Mouse (Mus musculus): ENCODE measurements at regions not wholly inside any gene's neighbourhood (a gene's known extent, or its start where the extent isn't known, plus 50 kb on each side); places are given as distances from the start of the nearest gene placed in this dataset.

DNA sequence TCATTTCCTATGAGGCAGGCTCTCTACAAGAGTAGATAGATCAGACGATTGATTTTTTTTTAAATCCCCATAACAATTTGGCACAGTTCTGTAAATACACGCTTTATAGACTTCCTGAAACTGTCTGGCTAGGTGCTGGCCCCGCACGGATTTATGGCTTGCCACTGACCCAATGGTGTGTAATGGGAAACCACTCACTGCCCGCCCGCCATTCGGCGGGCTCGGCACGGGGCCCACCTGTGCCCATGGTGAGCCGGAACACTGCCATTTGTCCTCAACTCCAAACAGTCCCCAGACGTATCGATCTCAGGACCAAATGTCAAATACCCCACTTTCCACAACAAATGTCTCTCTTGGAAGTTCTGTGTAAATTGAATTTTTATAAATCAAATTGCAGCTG lies 475.8 kb upstream of the Fam19a5 start:
- no peak for DNase-seq (ENCODE audit: extremely low spot score in 1 of 2, low spot score in 1 of 2)

DNA sequence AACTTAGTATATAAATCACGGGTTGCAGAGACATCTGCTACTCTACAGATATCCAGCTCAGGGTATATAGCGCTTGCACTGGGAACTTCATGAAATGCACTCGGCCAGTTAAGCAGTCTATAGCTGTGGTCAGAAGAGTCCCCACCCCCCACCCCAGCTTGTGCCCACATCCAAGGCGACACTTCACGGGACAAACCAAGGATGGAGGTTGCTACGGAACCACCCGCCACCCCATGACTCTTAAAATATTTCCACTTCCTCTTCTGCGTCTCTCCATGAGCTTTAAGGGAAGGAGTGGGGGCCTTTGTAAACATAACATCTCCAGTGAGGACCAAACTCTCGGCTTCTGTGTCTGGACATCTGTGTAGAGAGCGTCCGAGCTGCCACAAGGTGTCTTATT lies 469.5 kb upstream of the Fam19a5 start:
- no peak for DNase-seq (ENCODE audit: extremely low spot score in 1 of 2, low spot score in 1 of 2)

GRCm38 (mm10) chr15:87089827-87090226 lies 454.3 kb upstream of the Fam19a5 start:
- no peak for DNase-seq (ENCODE audit: extremely low spot score in 1 of 2, low spot score in 1 of 2)

DNA sequence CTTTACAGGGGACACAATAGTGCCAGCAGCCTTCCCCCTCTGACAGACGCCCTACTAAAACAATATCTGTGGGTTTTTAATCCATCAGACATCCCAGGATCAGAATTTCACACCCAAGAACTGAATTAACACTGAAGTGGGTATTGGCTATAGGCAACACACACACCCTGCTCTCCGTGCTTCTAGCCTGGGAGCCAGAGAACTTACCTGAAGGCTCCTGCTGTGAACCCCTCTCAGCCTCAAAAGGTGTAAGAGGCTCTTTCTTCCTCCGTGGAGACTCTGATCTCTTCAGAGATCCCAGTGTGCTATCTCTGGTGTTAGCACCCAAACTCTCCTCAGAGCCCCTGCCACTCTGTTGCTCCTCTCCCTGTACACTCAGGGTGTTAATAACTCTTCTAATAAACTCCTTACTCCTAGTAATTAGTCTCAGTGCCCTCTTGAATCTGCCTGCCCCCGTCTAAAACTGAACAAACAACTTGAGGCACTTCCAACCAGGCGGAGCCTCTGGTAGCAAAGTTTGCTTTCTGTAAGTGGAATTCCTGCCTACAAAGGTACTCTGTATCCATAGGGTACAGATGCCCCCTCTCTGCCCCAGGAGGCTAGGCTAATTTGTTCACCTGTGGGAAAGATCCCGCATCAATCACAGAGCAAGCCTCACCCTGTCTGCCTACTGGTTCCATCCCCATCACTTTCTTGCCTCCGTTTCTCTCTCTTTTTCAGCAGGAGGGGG lies 452.9 kb upstream of the Fam19a5 start:
- no peak for DNase-seq (ENCODE audit: extremely low spot score in 1 of 2, low spot score in 1 of 2)

DNA sequence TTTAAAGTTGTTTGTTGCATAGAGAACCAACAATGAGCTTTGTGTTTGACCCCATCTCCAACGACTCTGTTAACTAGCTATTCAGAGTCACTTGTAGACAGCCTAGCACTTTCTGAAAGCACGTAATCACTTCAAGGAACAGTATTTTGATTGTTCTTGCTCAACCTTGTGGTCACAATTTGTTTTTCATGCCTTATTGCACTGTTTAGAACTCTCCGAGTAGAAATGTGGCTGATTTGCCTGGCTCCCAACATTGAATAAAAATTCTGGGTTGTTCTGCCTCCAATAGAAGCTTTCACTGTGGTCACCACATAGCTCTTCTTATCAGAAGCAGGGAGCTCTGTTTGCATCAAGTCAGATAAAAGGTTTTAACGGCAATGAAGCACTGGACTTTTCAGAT lies 446.9 kb upstream of the Fam19a5 start:
- DNase-seq (ENCODE audit: extremely low spot score in 1 of 2, low spot score in 1 of 2): no peak

GRCm38 (mm10) chr15:87101146-87101545 lies 443.0 kb upstream of the Fam19a5 start:
- no peak for DNase-seq (ENCODE audit: extremely low spot score in 1 of 2, low spot score in 1 of 2)

- DNase-seq (ENCODE audit: extremely low spot score in 1 of 2, low spot score in 1 of 2): no peak
Measured at GRCm38 (mm10) chr15:87102211-87102610, 441.9 kb upstream of the Fam19a5 start.

GRCm38 (mm10) chr15:87105951-87106350 lies 438.1 kb upstream of the Fam19a5 start:
- DNase-seq (ENCODE audit: extremely low spot score in 1 of 2, low spot score in 1 of 2): peak in 1 of 2 experiments; percentile 16

DNA sequence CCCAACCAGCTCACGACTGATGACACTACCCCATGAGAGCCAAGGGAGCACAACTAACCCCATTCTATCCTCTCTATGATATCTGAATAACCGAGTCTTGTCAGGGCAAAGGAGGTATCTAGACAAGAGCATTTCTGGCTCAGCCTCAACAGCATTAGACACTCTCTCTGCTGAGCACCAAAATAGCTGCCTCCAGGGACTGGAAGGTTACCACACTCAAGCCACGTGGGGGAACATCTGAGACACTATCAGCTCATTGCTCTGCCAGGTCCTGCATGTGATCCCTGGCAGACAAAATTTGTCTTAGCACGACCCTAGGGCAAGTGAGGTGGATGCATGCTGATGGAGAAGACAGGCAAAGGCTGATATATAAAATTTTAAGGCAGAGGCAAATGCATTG lies 436.4 kb upstream of the Fam19a5 start:
- DNase-seq (ENCODE audit: extremely low spot score in 1 of 2, low spot score in 1 of 2): no peak

DNA sequence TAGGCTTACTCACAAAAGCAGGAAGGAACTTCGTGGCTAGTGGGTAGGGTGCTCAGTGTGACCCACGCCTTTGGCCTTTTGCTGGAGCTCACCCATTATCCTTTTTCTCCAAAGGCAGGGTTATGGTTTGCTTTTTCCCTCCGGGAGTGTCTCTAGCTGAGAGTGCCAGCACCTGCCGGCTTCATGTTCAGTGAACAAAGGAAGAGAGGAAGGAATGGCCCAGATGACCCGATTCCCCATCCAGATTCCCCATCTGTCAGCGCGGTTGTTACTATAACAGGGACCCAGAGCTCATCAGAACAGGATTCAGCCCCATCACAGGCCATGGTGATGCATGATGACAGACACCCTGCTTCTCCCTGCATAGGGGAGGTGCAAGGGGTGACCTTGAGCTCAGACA lies 435.7 kb upstream of the Fam19a5 start:
- DNase-seq (ENCODE audit: extremely low spot score in 1 of 2, low spot score in 1 of 2): no peak

DNA sequence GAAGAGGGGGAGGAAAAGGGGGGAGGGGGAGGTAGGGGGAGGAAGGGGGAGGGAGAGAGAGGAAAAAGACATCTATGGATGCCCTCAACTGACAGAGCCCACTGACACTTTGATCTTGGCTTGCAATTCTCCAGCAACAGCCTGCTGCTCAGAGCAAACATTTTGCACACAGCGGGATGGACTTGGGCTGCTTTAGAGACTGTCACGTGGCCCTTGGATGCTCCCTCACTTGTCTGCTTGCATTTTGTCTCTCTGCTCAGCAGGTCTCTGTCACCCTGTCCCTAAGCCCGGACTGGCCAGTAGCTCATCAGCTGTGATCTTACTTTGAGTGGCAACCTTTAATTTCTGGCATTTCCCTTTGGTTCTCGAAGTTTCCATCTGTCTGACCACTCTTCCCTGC lies 421.4 kb upstream of the Fam19a5 start:
- DNase-seq (ENCODE audit: extremely low spot score in 1 of 2, low spot score in 1 of 2): no peak

DNA sequence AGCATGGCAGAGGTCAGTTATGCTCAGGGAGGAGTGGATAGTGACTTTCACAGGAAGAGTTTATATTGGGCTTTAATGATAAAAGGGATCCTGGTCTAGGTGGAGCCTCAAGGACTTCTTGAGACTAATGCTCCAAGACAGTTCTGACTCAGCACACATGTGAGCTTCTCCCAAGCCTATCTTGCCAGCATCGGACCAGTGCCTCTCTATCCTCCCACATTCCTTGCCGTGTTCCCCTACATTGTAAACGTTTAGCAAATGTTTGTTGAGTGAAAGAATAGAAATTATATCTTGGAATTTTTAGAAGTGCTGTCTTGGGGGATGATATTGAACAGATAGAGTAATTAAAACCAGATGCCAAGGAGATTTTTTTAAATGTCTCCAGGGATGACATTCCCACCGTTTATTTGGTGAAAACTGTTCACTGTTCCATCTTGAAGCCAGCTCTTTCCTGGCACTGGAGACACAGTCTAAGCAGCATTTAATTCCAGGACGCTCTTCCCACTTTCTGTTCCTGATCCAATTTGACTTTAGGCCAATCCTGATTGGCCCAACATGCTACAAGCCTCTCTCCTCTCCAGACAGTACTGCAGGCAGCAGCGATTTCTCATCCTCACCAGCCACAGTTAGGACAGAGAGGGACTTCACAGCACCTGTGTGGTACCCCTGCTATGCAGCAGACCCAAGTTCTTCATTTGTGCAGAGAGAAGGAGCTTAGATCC lies 418.5 kb upstream of the Fam19a5 start:
- DNase-seq (ENCODE audit: extremely low spot score in 1 of 2, low spot score in 1 of 2): peak in 1 of 2 experiments; percentile 28

- no peak for DNase-seq (ENCODE audit: extremely low spot score in 1 of 2, low spot score in 1 of 2)
Measured at GRCm38 (mm10) chr15:87138870-87139269, 405.2 kb upstream of the Fam19a5 start.

DNA sequence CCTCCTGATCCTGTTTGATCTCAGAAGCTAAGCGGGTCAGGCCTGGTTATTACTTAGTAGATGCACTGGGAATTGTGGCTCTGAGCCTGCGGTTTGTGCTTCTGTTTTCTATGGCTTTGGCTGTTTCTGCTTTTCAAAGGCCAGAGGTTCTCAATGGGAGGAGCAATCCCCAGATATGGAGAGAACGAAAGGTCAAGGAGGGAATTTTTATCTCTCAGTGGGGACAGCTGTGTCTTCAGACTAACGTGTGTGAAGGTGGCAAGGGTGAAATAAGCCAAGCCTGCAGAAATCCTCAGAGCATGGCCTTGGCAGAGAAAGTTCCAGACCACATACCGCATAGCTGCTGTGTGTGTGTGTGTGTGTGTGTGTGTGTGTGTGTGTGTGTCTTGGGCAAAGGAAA lies 375.0 kb upstream of the Fam19a5 start:
- DNase-seq (ENCODE audit: extremely low spot score in 1 of 2, low spot score in 1 of 2): no peak

DNA sequence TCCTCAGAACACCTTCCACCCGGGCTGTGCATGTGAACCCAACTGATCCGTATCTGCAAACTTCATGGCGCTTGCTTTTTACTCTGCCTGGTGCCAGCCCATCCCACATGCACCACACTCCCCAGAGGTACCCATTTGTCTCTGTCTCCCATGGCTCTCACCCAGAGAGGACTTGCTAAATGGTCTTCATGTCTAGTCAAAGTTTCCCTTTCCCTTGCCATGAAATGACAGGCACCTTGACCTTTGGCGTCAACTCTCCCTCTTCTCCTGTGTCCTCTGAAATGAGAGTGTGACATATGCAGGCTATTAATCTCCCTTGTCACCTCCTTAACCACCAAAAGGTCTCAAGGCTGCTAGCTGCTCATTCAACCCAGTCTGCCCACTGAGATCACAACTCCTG lies 373.2 kb upstream of the Fam19a5 start:
- no peak for DNase-seq (ENCODE audit: extremely low spot score in 1 of 2, low spot score in 1 of 2)

DNA sequence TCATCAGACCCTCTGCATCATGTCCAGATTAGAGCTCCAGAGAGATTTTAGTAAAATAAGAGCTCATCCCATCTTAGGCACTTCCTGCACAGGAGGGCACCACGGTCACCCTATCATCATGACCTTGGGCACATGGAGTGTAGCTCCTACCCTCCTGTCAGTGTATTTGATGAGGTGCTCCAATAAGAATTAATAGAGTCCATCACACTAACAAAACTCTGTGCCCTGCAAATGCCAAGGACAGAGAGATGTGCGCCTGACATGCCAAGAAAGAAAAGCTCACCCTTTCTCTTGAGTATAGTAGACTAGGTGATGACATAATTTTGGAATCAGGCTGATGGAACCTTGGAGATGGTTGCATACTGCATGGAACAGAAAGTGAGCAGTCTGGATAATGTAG lies 371.0 kb upstream of the Fam19a5 start:
- no peak for DNase-seq (ENCODE audit: extremely low spot score in 1 of 2, low spot score in 1 of 2)

GRCm38 (mm10) chr15:87178646-87179045 lies 365.5 kb upstream of the Fam19a5 start:
- DNase-seq (ENCODE audit: extremely low spot score in 1 of 2, low spot score in 1 of 2): no peak

DNA sequence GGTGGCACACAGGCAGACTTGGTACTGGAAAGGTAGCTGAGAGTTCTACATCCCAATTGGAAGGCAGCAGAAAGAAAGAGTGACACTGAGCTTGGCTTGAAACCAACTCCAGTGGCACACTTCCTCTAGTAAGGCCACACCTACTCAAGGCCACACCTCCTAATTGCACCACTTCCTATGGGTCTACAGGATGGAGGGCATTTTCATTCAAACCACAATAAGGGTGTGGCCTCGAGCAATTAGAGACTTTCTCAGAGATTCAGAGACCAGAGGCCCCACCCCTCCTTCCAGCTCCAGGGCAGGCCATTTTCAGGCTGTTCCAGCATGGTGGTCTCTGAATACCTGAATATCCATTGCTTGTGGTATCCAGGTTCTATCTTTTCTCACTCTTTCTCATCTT lies 363.3 kb upstream of the Fam19a5 start:
- DNase-seq (ENCODE audit: extremely low spot score in 1 of 2, low spot score in 1 of 2): no peak

- DNase-seq (ENCODE audit: extremely low spot score in 1 of 2, low spot score in 1 of 2): no peak
Measured at GRCm38 (mm10) chr15:87184248-87184647, 359.9 kb upstream of the Fam19a5 start.

- DNase-seq (ENCODE audit: extremely low spot score in 1 of 2, low spot score in 1 of 2): no peak
Measured at GRCm38 (mm10) chr15:87188816-87189455, 355.2 kb upstream of the Fam19a5 start.

DNA sequence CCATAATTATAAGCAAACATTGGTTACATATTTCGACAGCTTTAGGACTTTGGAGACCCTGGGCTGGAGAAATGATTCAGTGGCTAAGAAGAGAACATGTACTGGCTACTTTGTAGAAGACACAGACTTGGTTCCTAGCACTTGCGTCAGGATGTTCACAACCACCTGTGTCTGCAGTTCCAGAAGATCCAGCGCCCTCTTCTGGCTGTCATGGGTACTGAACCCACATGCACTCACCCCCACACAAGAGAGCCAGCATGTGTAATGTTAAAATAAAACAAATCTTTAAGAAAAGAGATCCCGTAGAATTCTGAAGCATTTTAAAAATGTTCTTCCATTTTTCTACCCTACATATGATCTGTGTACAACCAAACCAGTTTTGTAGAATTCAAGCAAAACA lies 352.2 kb upstream of the Fam19a5 start:
- no peak for DNase-seq (ENCODE audit: extremely low spot score in 1 of 2, low spot score in 1 of 2)

Measured in frontal cortex, adult 2 months (tissue).